Mouse (Mus musculus) fibroblast of lung, adult 2 months (primary cell): Measurements from ENCODE around the gene Faiml.

Source experiments
- DNase-seq: peaks from one replicate; pipeline ENCODE4 v3.0.0-alpha.2; 2011; ENCODE audit warnings: low read depth

Gene Faiml

GRCm38 (mm10) chr9:99237139-99237538, at the start of gene Faiml:
Faiml (minus strand) TSS chr9:99237239.
- no peak for DNase-seq

- no peak for DNase-seq
These were observed 21.9 kb upstream of the Faiml start for GRCm38 (mm10) chr9:99258891-99259290.

- no peak for DNase-seq
These were observed 19.8 kb upstream of the Faiml start for GRCm38 (mm10) chr9:99256821-99257220.

- DNase-seq: no peak
These were observed 19.2 kb upstream of the Faiml start for GRCm38 (mm10) chr9:99256206-99256605.

GRCm38 (mm10) chr9:99253861-99254260, 16.8 kb upstream of the Faiml start:
- DNase-seq: no peak

GRCm38 (mm10) chr9:99248906-99249305, 11.9 kb upstream of the Faiml start:
- no peak for DNase-seq

- DNase-seq: no peak
These were observed 11.3 kb upstream of the Faiml start for GRCm38 (mm10) chr9:99248304-99248703.

GRCm38 (mm10) chr9:99243895-99244293, 6.9 kb upstream of the Faiml start:
- no peak for DNase-seq

- DNase-seq: peak; percentile 74
These were observed 6.3 kb upstream of the Faiml start, which contains the start of gene Cep70 for GRCm38 (mm10) chr9:99243190-99243894. Cep70 (plus strand) TSS chr9:99243367.

- DNase-seq: no peak
These were observed 5.6 kb upstream of the Faiml start for GRCm38 (mm10) chr9:99242533-99243189.

- DNase-seq: no peak
These were observed 5.0 kb upstream of the Faiml start for GRCm38 (mm10) chr9:99242035-99242434.

- DNase-seq: no peak
These were observed 3.5 kb upstream of the Faiml start for GRCm38 (mm10) chr9:99240571-99240970.

- no peak for DNase-seq
These were observed 2.2 kb upstream of the Faiml start for GRCm38 (mm10) chr9:99239256-99239655.

- no peak for DNase-seq
These were observed 1.2 kb upstream of the Faiml start for GRCm38 (mm10) chr9:99238276-99238675.

GRCm38 (mm10) chr9:99229450-99229849, 7.6 kb downstream of the Faiml start:
- DNase-seq: no peak

GRCm38 (mm10) chr9:99224583-99224982, 12.5 kb downstream of the Faiml start:
- no peak for DNase-seq

- no peak for DNase-seq
These were observed 15.4 kb downstream of the Faiml start for GRCm38 (mm10) chr9:99221636-99222035.

- no peak for DNase-seq
These were observed 18.9 kb downstream of the Faiml start for GRCm38 (mm10) chr9:99217999-99218719.

GRCm38 (mm10) chr9:99216182-99216581, 20.9 kb downstream of the Faiml start:
- DNase-seq: no peak

GRCm38 (mm10) chr9:99212643-99213042, 24.4 kb downstream of the Faiml start:
- no peak for DNase-seq

- no peak for DNase-seq
These were observed 53.9 kb downstream of the Faiml start for GRCm38 (mm10) chr9:99183043-99183670.

GRCm38 (mm10) chr9:99182121-99182520, 54.9 kb downstream of the Faiml start:
- DNase-seq: no peak
